Mouse (Mus musculus) bone marrow, adult 2 months (tissue): Measurements from ENCODE around the gene Adgrg3.

Experiments
- CTCF ChIP-seq: fragments of 200-500 bp; IDR thresholded peaks from 2 replicates; pipeline ENCODE4 v1.5.1; 2011; ENCODE audit warnings: low read length, control low read depth; ENCODE audit not compliant: control insufficient read depth, insufficient read depth
- POLR2A ChIP-seq: fragments of 200-500 bp; IDR thresholded peaks from 2 replicates; pipeline ENCODE4 v1.6.1; 2011; ENCODE audit warnings: low read depth, mild to moderate bottlenecking, control low read depth, low read length, borderline replicate concordance; ENCODE audit not compliant: control insufficient read depth

DNA sequence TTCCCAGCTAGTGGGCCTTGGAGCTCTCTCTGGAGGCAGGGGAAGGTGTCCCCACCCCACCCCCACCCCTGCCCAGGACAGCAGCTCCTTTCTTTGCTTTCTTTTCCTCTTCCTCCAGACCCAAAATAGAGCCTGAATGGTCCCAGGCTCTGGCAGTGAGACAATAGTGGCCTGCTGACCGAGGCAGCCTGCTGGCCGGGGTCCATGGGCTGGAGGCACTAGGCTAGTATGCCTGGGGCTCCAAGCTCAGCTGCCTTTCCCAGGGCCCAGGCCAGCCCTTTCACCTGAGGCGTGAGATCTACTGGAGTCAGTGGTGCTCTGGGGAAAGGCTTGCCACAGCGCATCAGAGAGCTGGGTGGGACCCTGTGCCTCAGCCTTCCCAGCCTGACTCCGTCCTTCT lies 25.0 kb upstream of the Adgrg3 start:
- TF ChIP-seq CTCF (no peak), POLR2A (no peak)
